In genomic region chr16:21247037-21247432, GRCm38 (mm10) we compare ENCODE assay signal across 8 mouse cellular contexts. TPM values are rescaled to one million over a fixed set of nuclear protein-coding genes. Genes with fewer than 3 reads are reported as not detected.
DNase-seq lines count a peak whose midpoint lies in the region; ATAC-seq and TF ChIP-seq lines count a peak whose summit lies in the region.
"Had no signal": no experiment of that assay in that cellular context is flagged by ENCODE, and none has a peak within 500 bp of the region (broad histone marks: within the 10 kb centered on the region; RNA-seq: fewer than 3 reads in every experiment).

No protein-coding gene starts in this region.

- intact Hi-C loops in left cerebral cortex, postnatal 14 days (cut with DNase I) = loop anchor here (5.0 kb wide), 3 partner anchors 40 to 145 kb away; no protein-coding TSS in a partner anchor

- no peaks in the 10 kb centered on the region for H3K9me3 ChIP-seq in megakaryocyte, embryonic 14.5 days
- H3K9me3 ChIP-seq in forebrain, postnatal 0 days (ENCODE audit: low read length) = no peaks in the 10 kb centered on the region
- H3K9me3 ChIP-seq in liver, embryonic 13.5 days (replicated peaks) = no peaks in the 10 kb centered on the region

- peaks cover 30% of the 10 kb centered on the region for H3K4me1 ChIP-seq in megakaryocyte, embryonic 14.5 days
- peaks cover 6% of the 10 kb centered on the region; the same call in 1 of the 2 replicates for H3K4me1 ChIP-seq in forebrain, postnatal 0 days (ENCODE audit: insufficient read depth)
- H3K4me1 ChIP-seq in liver, embryonic 13.5 days (replicated peaks) = peaks cover 21% of the 10 kb centered on the region

- no peaks in the 10 kb centered on the region for H3K36me3 ChIP-seq in megakaryocyte, embryonic 14.5 days (replicated peaks; ENCODE audit: low read length)
- H3K36me3 ChIP-seq in forebrain, postnatal 0 days (ENCODE audit: insufficient read depth) = no peaks in the 10 kb centered on the region
- H3K36me3 ChIP-seq in liver, embryonic 13.5 days = no peaks in the 10 kb centered on the region

- 0 out of 2 replicates have a peak overlapping the region, but pooled peaks have one; percentile 9 for H3K27ac ChIP-seq in forebrain, postnatal 0 days (ENCODE audit: low read depth, low read length)
- no peak overlapping the region for H3K27ac ChIP-seq in liver, embryonic 13.5 days

- H3K4me2 ChIP-seq in forebrain, postnatal 0 days (ENCODE audit: low read depth) = peak overlapping the region; percentile 97; the same call in 1 of the 2 replicates
- peak overlapping the region; percentile 68 for H3K4me2 ChIP-seq in liver, embryonic 13.5 days

- no peak for DNase-seq in forebrain, postnatal 0 days
- DNase-seq in liver, embryonic 13.5 days = no peak
- DNase-seq in left cerebral cortex, postnatal 14 days (ENCODE audit: low spot score in 2 of 2) = no peak
- no peak for DNase-seq in cerebellum, postnatal 10 days
- DNase-seq: kidney, adult 9 months had no signal

- no peak overlapping the region; the same call in 1 of the 2 replicates for H3K9ac ChIP-seq in forebrain, postnatal 0 days
- H3K9ac ChIP-seq in liver, embryonic 13.5 days = no peak overlapping the region

- no peak for TF ChIP-seq CTCF in forebrain, postnatal 0 days (IDR thresholded peaks at IDR 0.05; ENCODE audit: low read depth)

- H3K27me3 ChIP-seq in megakaryocyte, embryonic 14.5 days (replicated peaks) = peaks cover 93% of the 10 kb centered on the region
- peaks cover 23% of the 10 kb centered on the region for H3K27me3 ChIP-seq in forebrain, postnatal 0 days (ENCODE audit: insufficient read depth, low read length)
- H3K27me3 ChIP-seq in liver, embryonic 13.5 days = peaks cover 88% of the 10 kb centered on the region

- no peak for ATAC-seq in megakaryocyte, adult 5-6 weeks (ENCODE audit: poor library complexity, severe bottlenecking)
- no peak for ATAC-seq in forebrain, postnatal 0 days
- no peak for ATAC-seq in liver, embryonic 13.5 days (ENCODE audit: low read depth)
- no peak for ATAC-seq in megakaryocyte-erythroid progenitor cell, adult 5-6 weeks (replicated peaks; ENCODE audit: low FRiP score, low TSS enrichment, poor library complexity, severe bottlenecking)

- H3K4me3 ChIP-seq in megakaryocyte, embryonic 14.5 days (replicated peaks) = peak overlapping the region; percentile 90
- H3K4me3 ChIP-seq in forebrain, postnatal 0 days (ENCODE audit: low read depth, low read length) = peak overlapping the region; percentile 48
- H3K4me3 ChIP-seq in liver, embryonic 13.5 days (replicated peaks) = peak overlapping the region; percentile 47; the same call in 1 of the 2 replicates

- WGBS in forebrain, postnatal 0 days = 23% methylated on average over 4 of the region's 4 CpGs
- WGBS in liver, embryonic 13.5 days (ENCODE audit: insufficient replicate concordance) = 14% methylated on average over 4 of the region's 4 CpGs

RNA-seq across cellular contexts. Expression of gene Ephb3, which starts 42.5 kb away (rescaled TPM):
- polyA plus RNA-seq in megakaryocyte, embryonic 14.5 days (2012; ENCODE audit: insufficient read depth, low replicate concordance) = 0.39 TPM in 1 of 2 replicates, not detected in the other
- not detected in 2 replicates for total RNA-seq in megakaryocyte, adult 5-6 weeks (2015)
- 0.16 TPM in 1 of 2 replicates, not detected in the other for total RNA-seq in megakaryocyte, adult 5-6 weeks (2017)
- 10.1 and 11.3 TPM in 2 replicates for total RNA-seq in forebrain, postnatal 0 days (2014; rRNA removed)
- 3.3 and 5.8 TPM in 2 replicates for polyA plus RNA-seq in forebrain, postnatal 0 days (2015; fragmentation: Nextera tagmentation; extraction: Ambion mirVana)
- 0.91 and 1.0 TPM in 2 replicates for polyA plus RNA-seq in liver, embryonic 13.5 days (2015; fragmentation: Nextera tagmentation; extraction: Ambion mirVana)
- 10 to 100 TPM; 31.4 to 35.5 TPM for total RNA-seq in left cerebral cortex, postnatal 14 days (2021)
- not detected in 2 replicates for total RNA-seq in megakaryocyte-erythroid progenitor cell, adult 5-6 weeks (2014; fragmentation: Nextera tagmentation)
- total RNA-seq in megakaryocyte-erythroid progenitor cell, adult 5-6 weeks (2017) = not detected in 2 replicates
